Mouse (Mus musculus): Measurements from ENCODE around the gene Klhdc10. TPM values are rescaled to one million over a fixed set of nuclear protein-coding genes. Genes with fewer than 3 reads are reported as not detected.
"Not testable (repeated sequence)": the region's sequence is repeated elsewhere in the genome, so short reads cannot be mapped to it uniquely, and the experiment has no call there.

Klhdc10 gene
- polyA plus RNA-seq, 1 experiment from 2014 or later = 16.8 TPM

DNA sequence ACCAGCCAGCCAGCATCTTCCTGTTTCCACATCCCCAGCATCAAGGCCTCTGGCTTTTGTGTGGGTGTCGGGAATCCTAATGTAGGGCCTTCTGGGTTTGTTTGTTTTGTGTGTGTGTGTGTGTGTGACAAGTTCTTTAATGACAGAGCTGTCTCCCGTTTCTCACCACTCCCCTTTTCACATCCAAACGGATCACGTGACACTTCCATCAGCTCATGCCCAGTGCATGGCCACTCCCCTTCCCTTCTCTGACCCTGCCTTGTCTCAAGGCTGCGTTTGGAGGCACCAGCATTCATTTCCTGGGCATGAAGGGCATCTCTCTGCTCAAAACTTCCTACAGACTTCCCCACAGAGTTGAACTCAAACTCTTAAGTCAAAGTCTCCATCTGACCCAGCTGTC lies 37.9 kb upstream of the Klhdc10 start:
- 40% methylated on average over 5 of the region's 5 CpGs for WGBS

DNA sequence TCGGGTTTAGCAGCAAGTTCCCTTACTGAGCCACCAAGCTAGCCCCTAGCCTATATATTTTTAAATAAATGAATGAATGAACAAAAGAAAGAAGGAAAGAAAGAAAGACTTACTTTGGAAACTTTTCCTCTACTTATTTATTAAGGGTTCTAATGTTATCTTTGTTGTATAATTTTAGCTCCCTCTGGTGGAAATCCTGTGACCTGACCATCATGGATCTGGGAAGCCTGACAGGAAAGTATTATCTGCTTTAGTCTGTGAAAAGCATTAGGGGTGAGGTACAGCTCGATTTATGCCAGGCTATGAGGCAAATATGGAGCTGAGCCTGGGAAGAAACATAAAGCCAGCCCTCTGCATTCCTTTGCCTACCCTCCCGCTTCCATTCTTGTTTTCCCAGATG lies 32.4 kb upstream of the Klhdc10 start:
- Histone ChIP-seq H3K4me2 (ENCODE audit: low read depth, low read length) (no peak overlapping the region), H3K27me3 (ENCODE audit: control insufficient read depth, insufficient read depth, low read length) (no peaks in the 10 kb centered on the region), H3K4me3 (ENCODE audit: low read length) (no peak overlapping the region), H3K9me3 (replicated peaks; ENCODE audit: control insufficient read depth, low read length) (no peaks in the 10 kb centered on the region), H3K9ac (ENCODE audit: low read length) (no peak overlapping the region), H3K36me3 (ENCODE audit: control insufficient read depth, insufficient read depth) (peaks cover 60% of the 10 kb centered on the region), H3K27ac (ENCODE audit: low read length) (peak overlapping the region; percentile 52; the same call in 1 of the 2 replicates), H3K4me1 (ENCODE audit: control insufficient read depth, insufficient read depth, low read length) (peaks cover 6% of the 10 kb centered on the region)
- no peak for ATAC-seq (replicated peaks; ENCODE audit: extremely low read depth, insufficient read depth, low FRiP score)
- 53% methylated on average over 3 of the region's 3 CpGs for WGBS

More for the DNA sequence above, 37.9 kb upstream of the Klhdc10 start:
- H3K27ac ChIP-seq (ENCODE audit: low read length) = no peak overlapping the region
- peaks cover 8% of the 10 kb centered on the region; the same call in 1 of the 2 replicates for H3K4me1 ChIP-seq (ENCODE audit: control insufficient read depth, insufficient read depth, low read length)
- peaks cover 26% of the 10 kb centered on the region for H3K36me3 ChIP-seq (ENCODE audit: control insufficient read depth, insufficient read depth)
- no peaks in the 10 kb centered on the region for H3K27me3 ChIP-seq (ENCODE audit: control insufficient read depth, insufficient read depth, low read length)
- H3K4me3 ChIP-seq (ENCODE audit: low read length) = no peak overlapping the region
- H3K4me2 ChIP-seq (ENCODE audit: low read depth, low read length) = no peak overlapping the region
- no peak overlapping the region for H3K9ac ChIP-seq (ENCODE audit: low read length)
- no peak for ATAC-seq (replicated peaks; ENCODE audit: extremely low read depth, insufficient read depth, low FRiP score)
- no peaks in the 10 kb centered on the region for H3K9me3 ChIP-seq (replicated peaks; ENCODE audit: control insufficient read depth, low read length)

DNA sequence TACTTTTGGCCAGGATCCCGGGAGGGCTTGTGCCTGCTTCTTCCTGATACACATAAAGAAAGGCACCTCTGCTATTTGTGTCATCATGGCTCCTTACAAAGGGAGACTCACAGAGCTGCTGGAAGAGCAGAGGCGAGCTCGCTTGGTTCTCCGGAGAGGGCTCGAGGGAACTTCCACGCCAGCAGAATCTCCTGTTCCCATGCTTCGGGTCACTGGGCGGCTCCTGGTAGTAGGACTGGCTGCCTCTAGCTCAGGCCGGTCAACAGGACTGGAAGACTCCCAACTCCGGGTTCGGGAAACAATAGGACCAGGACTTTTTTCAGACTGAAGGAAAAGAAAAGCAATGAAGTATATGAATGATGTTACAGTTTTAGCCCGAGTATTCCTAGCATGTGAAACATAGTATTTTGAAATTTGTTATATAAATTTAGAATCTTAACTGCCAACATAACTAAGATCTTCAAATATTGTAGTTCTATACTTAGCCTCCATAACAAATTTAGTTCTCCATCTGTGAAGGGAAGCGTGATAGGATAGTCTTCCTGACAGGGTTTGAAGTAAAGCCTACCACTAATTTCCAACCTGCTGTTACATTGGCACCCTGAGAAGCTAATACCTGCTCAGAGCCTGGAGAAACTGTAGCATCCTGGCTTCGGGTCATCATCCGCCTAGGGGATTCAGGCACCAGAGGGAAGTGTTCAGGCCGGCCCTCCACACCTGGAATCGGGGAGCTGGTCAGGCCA lies 28.9 kb upstream of the Klhdc10 start:
- Histone ChIP-seq H3K27me3 (ENCODE audit: control insufficient read depth, insufficient read depth, low read length) (no peaks in the 10 kb centered on the region), H3K27ac (ENCODE audit: low read length) (no peak overlapping the region), H3K9me3 (replicated peaks; ENCODE audit: control insufficient read depth, low read length) (no peaks in the 10 kb centered on the region), H3K9ac (ENCODE audit: low read length) (no peak overlapping the region), H3K4me3 (ENCODE audit: low read length) (no peak overlapping the region), H3K4me2 (ENCODE audit: low read depth, low read length) (no peak overlapping the region), H3K4me1 (ENCODE audit: control insufficient read depth, insufficient read depth, low read length) (peaks cover 11% of the 10 kb centered on the region), H3K36me3 (ENCODE audit: control insufficient read depth, insufficient read depth) (peaks cover 49% of the 10 kb centered on the region)
- no peak for ATAC-seq (replicated peaks; ENCODE audit: extremely low read depth, insufficient read depth, low FRiP score)
- WGBS = 89% methylated on average over 17 of the region's 17 CpGs

DNA sequence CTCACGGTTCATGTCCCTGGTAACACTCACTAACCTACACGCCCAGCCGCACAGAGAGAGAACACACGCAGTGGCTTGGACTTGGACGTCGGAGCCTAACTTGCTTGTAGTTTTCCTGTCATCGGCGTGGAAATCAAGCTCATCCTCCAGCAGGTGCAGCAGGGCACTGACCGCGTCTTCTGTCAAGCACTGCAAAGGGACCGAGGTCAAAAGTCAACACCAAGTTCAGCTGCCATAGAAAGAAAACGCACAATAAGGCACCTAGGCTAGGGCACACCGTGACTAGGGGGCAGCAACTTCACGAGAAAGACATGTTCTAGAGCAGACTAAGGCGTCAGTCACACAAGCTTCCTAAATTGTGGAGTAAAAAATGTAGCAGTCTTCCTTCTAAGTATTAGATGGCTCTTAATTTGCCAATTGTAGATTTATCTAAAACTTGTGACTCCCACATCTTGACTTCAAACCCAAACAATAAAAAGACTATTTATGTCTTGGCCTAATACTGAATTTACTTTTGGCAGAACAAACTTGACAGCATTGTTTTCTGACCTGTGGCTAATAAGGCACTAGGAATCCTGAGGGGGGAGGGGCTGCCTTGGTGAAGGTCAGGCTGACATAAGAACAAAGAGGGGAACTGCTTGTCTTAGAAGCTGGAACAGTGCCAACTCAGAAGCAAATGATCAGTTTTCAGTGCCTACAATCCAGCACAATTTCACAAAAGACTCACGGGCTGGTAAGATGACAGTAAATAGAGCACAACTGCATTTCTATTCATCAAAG lies 26.7 kb upstream of the Klhdc10 start:
- Histone ChIP-seq H3K4me2 (ENCODE audit: low read depth, low read length) (no peak overlapping the region), H3K36me3 (ENCODE audit: control insufficient read depth, insufficient read depth) (peaks cover 44% of the 10 kb centered on the region), H3K27ac (ENCODE audit: low read length) (peak overlapping the region; percentile 61), H3K4me1 (ENCODE audit: control insufficient read depth, insufficient read depth, low read length) (peaks cover 5% of the 10 kb centered on the region), H3K9ac (ENCODE audit: low read length) (no peak overlapping the region), H3K4me3 (ENCODE audit: low read length) (no peak overlapping the region), H3K27me3 (ENCODE audit: control insufficient read depth, insufficient read depth, low read length) (no peaks in the 10 kb centered on the region), H3K9me3 (replicated peaks; ENCODE audit: control insufficient read depth, low read length) (no peaks in the 10 kb centered on the region)
- ATAC-seq (replicated peaks; ENCODE audit: extremely low read depth, insufficient read depth, low FRiP score) = no peak; the same call in 1 of the 2 replicates
- WGBS = 81% methylated on average over 16 of the region's 16 CpGs

DNA sequence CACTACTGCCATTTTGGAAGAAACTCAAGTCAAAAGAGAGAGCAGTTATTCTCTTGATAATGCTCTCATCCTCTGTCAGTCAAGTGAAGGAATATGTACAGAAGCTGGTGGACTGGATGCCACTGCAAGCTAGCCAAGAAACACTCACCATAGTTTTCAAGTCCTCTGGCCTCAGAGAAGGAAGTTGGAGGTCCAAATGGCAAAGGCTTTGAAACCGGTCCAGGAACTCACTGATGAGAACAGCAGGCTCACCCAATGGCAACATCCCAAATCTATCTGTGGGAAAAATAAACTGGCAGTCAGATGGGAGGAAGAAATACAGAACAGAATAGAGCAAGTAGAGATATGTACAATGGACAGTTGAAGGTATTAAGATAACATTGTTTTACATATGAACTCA lies 25.9 kb upstream of the Klhdc10 start:
- 58% methylated on average over 1 of the region's 1 CpGs for WGBS
- Histone ChIP-seq H3K4me3 (ENCODE audit: low read length) (no peak overlapping the region), H3K4me1 (ENCODE audit: control insufficient read depth, insufficient read depth, low read length) (peaks cover 5% of the 10 kb centered on the region), H3K4me2 (ENCODE audit: low read depth, low read length) (no peak overlapping the region), H3K36me3 (ENCODE audit: control insufficient read depth, insufficient read depth) (peaks cover 43% of the 10 kb centered on the region), H3K27me3 (ENCODE audit: control insufficient read depth, insufficient read depth, low read length) (no peaks in the 10 kb centered on the region), H3K9me3 (replicated peaks; ENCODE audit: control insufficient read depth, low read length) (no peaks in the 10 kb centered on the region), H3K9ac (ENCODE audit: low read length) (no peak overlapping the region), H3K27ac (ENCODE audit: low read length) (peak overlapping the region; percentile 37)
- ATAC-seq (replicated peaks; ENCODE audit: extremely low read depth, insufficient read depth, low FRiP score) = peak; percentile 31

DNA sequence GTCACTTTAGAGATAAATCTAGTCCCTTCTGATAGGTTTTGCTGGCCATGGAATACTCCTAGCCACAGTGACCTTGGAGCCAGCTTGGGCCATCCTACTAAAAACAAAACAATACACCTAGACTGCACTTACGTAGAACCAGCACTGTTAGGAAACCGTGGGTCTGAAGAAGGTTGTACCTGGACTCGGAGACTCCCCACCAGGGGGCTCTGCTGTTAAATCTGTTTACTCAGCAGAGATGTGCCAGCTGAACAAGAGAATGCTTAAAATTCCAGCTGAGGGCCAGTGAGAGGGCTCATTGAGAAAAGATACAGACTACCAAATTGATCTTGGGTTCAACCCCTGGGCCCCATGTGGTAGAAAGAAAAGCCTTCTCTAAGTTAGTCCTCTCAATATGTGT lies 20.6 kb upstream of the Klhdc10 start:
- no peaks in the 10 kb centered on the region for H3K9me3 ChIP-seq (replicated peaks; ENCODE audit: control insufficient read depth, low read length)
- no peak for ATAC-seq (replicated peaks; ENCODE audit: extremely low read depth, insufficient read depth, low FRiP score)
- H3K36me3 ChIP-seq (ENCODE audit: control insufficient read depth, insufficient read depth) = peaks cover 17% of the 10 kb centered on the region
- H3K4me1 ChIP-seq (ENCODE audit: control insufficient read depth, insufficient read depth, low read length) = no peaks in the 10 kb centered on the region
- H3K9ac ChIP-seq (ENCODE audit: low read length) = no peak overlapping the region
- H3K4me3 ChIP-seq (ENCODE audit: low read length) = no peak overlapping the region
- no peak overlapping the region for H3K4me2 ChIP-seq (ENCODE audit: low read depth, low read length)
- 49% methylated on average over 3 of the region's 3 CpGs for WGBS
- H3K27ac ChIP-seq (ENCODE audit: low read length) = no peak overlapping the region
- H3K27me3 ChIP-seq (ENCODE audit: control insufficient read depth, insufficient read depth, low read length) = no peaks in the 10 kb centered on the region

DNA sequence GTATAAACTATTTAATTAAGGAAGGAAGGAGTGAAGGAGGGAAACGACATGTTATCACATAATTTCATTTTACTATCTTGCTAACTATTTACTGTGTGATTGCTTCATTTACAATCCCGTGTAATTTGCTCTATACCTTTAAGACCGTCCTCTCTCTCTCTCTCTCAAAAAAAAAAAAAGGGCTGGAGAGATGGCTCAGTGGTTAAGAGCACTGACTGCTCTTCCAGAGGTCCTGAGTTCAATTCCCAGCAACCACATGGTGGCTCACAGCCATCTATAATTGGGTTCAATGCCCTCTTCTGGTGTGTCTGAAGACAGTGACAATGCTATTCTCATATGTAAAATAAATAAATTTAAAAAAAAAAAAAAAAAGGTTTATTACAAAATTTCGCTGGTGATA lies 11.4 kb upstream of the Klhdc10 start:
- Histone ChIP-seq H3K36me3 (ENCODE audit: control insufficient read depth, insufficient read depth) (peaks cover 12% of the 10 kb centered on the region), H3K4me3 (ENCODE audit: low read length) (peak overlapping the region; percentile 93), H3K9ac (ENCODE audit: low read length) (peak overlapping the region; percentile 92), H3K4me2 (ENCODE audit: low read depth, low read length) (peak overlapping the region; percentile 65)
- H3K9me3 ChIP-seq (replicated peaks; ENCODE audit: control insufficient read depth, low read length); H3K27ac ChIP-seq (ENCODE audit: low read length); H3K4me1 ChIP-seq (ENCODE audit: control insufficient read depth, insufficient read depth, low read length); ATAC-seq (replicated peaks; ENCODE audit: extremely low read depth, insufficient read depth, low FRiP score); H3K27me3 ChIP-seq (ENCODE audit: control insufficient read depth, insufficient read depth, low read length): not testable (repeated sequence)
- WGBS = 16% methylated on average over 4 of the region's 4 CpGs

DNA sequence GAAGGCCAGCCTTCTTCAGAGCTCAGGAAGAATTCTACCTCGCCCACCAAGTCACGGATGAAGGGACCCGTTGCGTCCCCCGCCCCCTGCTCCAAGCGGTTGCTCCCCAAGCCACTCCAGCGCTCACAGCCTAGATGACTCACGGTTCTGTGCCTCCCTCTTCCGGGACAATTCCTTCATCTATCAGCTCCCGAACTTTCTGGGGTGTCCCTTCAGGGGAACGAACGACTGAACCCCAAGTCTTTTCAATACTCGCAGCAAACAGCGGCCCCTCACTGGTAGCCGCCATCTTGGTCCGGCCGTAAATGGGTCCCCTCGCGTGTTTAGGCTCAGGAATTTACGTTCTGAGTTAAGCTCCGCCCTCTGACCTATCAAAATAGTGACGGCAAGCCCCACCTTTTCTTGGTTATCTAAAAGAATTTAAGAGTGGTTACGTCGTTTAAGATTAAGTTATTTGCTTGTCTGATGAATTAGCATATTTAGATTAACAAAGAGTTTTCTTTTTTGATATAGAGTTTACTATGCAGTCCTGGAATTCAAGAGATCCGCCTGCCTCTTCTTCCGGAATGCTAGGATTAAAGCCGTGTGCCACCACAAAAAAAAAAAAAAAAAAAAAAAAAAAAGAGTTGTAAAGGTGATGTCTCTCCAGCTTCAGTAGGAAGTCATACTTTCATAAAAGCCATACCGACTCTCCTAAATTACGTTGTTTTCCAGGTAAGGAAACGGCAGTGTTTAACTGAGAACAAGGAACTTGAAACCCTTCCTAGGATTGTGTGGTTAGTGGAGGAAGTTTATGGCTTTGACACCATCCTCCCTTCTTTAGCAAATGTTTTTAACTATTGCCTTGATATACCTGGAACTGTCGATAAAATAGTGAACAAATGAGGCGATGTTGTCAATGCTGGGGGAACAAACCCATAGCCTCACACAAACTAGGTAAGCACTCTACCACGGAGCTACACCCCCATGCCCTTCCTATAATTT lies 10.7 kb upstream of the Klhdc10 start, which contains the start of gene Zc3hc1:
Gene Zc3hc1 (minus strand): TSS at position 315 of the 984 bp plus-strand sequence.
- peak within 1 kb of the TSS; percentile 55 for H3K27ac ChIP-seq (ENCODE audit: low read length)
- H3K4me1 ChIP-seq (ENCODE audit: control insufficient read depth, insufficient read depth, low read length) = no peaks in the 10 kb centered on the region
- no peaks in the 10 kb centered on the region for H3K9me3 ChIP-seq (replicated peaks; ENCODE audit: control insufficient read depth, low read length)
- H3K36me3 ChIP-seq (ENCODE audit: control insufficient read depth, insufficient read depth) = peaks cover 7% of the 10 kb centered on the region
- peak within 1 kb of the TSS; percentile 65 for H3K4me2 ChIP-seq (ENCODE audit: low read depth, low read length)
- H3K27me3 ChIP-seq (ENCODE audit: control insufficient read depth, insufficient read depth, low read length) = no peaks in the 10 kb centered on the region
- peak; percentile 85 for ATAC-seq (replicated peaks; ENCODE audit: extremely low read depth, insufficient read depth, low FRiP score)
- peak within 1 kb of the TSS; percentile 93 for H3K4me3 ChIP-seq (ENCODE audit: low read length)
- 16% methylated on average over 33 of the region's 33 CpGs for WGBS
- peak within 1 kb of the TSS; percentile 92 for H3K9ac ChIP-seq (ENCODE audit: low read length)

Measured in heart, embryonic 16.5 days (tissue).